Mouse (Mus musculus) kidney, adult 2 months (tissue): Measurements from ENCODE around the gene Ubqln1.

ENCODE experiments used
- CTCF ChIP-seq: fragments of 200-500 bp; conservative IDR thresholded peaks from 2 replicates; pipeline ENCODE4 v1.5.1; 2011; ENCODE audit warnings: low read depth, mild to moderate bottlenecking, control low read depth, low read length, moderate library complexity, mixed read lengths; ENCODE audit not compliant: insufficient read depth, insufficient read length
- POLR2A ChIP-seq: fragments of 200-500 bp; IDR thresholded peaks from one replicate; pipeline ENCODE4 v1.6.1; 2011; ENCODE audit warnings: low read depth, low read length, control low read depth

GRCm38 (mm10) chr13:58216395-58216794 is 942 bp upstream of the Ubqln1 start:
- no peak for TF ChIP-seq CTCF
- TF ChIP-seq POLR2A: no peak
